Mouse (Mus musculus): Measurements from ENCODE around the gene Numbl. TPM values are rescaled to one million over a fixed set of nuclear protein-coding genes. Genes with fewer than 3 reads are reported as not detected.

Numbl gene
- polyA plus RNA-seq (2021; fragmentation: Nextera tagmentation): 6.7 and 57.8 TPM in 2 replicates
- long read RNA-seq, experiment 1, full-length matches to known transcripts: 7 of 32 reads
- long read RNA-seq, experiment 1, partial matches to known transcripts: 11 of 32 reads
- long read RNA-seq, experiment 1, other reads (novel, unspliced or antisense): 14 of 32 reads
- long read RNA-seq, experiment 2, full-length matches to known transcripts: 2 of 14 reads
- long read RNA-seq, experiment 2, partial matches to known transcripts: 12 of 14 reads
- long read RNA-seq, experiment 2, other reads (novel, unspliced or antisense): 0 of 14 reads

GRCm38 (mm10) chr7:27258205-27258899 lies at the start of gene Numbl:
Numbl (plus strand) TSS chr7:27258433.

GRCm38 (mm10) chr7:27228281-27228821 lies 29.9 kb upstream of the Numbl start, which contains the start of gene Itpkc:
Itpkc (minus strand) TSS chr7:27228661.

GRCm38 (mm10) chr7:27232781-27233281 lies 25.4 kb upstream of the Numbl start, which contains the start of gene Coq8b:
Coq8b (plus strand) TSS chr7:27233023.

Other genes starting within 250 kb of the Numbl start
- gene Cyp2a12, start 229.4 kb upstream of the Numbl start, polyA plus RNA-seq (2021; fragmentation: Nextera tagmentation): not detected in 2 replicates
- gene Cyp2f2, start 138.5 kb upstream of the Numbl start, polyA plus RNA-seq (2021; fragmentation: Nextera tagmentation): 0.33 TPM in 1 of 2 replicates, not detected in the other
- not detected in 2 replicates for gene Cyp2t4, start 104.7 kb upstream of the Numbl start, polyA plus RNA-seq (2021; fragmentation: Nextera tagmentation)
- gene Egln2, start 91.6 kb upstream of the Numbl start, polyA plus RNA-seq (2021; fragmentation: Nextera tagmentation): 72.0 and 79.6 TPM in 2 replicates
- 94.7 and 122 TPM in 2 replicates for gene Rab4b, start 79.5 kb upstream of the Numbl start, polyA plus RNA-seq (2021; fragmentation: Nextera tagmentation)
- gene Gm21983, start 77.3 kb upstream of the Numbl start, polyA plus RNA-seq (2021; fragmentation: Nextera tagmentation): not detected in 2 replicates
- gene Mia, start 77.3 kb upstream of the Numbl start, polyA plus RNA-seq (2021; fragmentation: Nextera tagmentation): 11.9 and 12.4 TPM in 2 replicates
- 5.2 and 6.1 TPM in 2 replicates for gene BC024978, start 62.7 kb upstream of the Numbl start, polyA plus RNA-seq (2021; fragmentation: Nextera tagmentation)
- 137 and 152 TPM in 2 replicates for gene Snrpa, start 62.2 kb upstream of the Numbl start, polyA plus RNA-seq (2021; fragmentation: Nextera tagmentation)
- 0.42 and 1.8 TPM in 2 replicates for gene Itpkc, start 29.8 kb upstream of the Numbl start, polyA plus RNA-seq (2021; fragmentation: Nextera tagmentation)
- 11.5 and 12.7 TPM in 2 replicates for gene Coq8b, start 25.4 kb upstream of the Numbl start, polyA plus RNA-seq (2021; fragmentation: Nextera tagmentation)
- gene Ltbp4, start 79.3 kb downstream of the Numbl start, polyA plus RNA-seq (2021; fragmentation: Nextera tagmentation): 6.9 and 14.5 TPM in 2 replicates
- gene Shkbp1, start 97.6 kb downstream of the Numbl start, polyA plus RNA-seq (2021; fragmentation: Nextera tagmentation): 2.8 and 4.2 TPM in 2 replicates
- not detected in 2 replicates for gene Gm20479, start 99.0 kb downstream of the Numbl start, polyA plus RNA-seq (2021; fragmentation: Nextera tagmentation)
- gene Sptbn4, start 189.3 kb downstream of the Numbl start, polyA plus RNA-seq (2021; fragmentation: Nextera tagmentation): 2.0 and 12.2 TPM in 2 replicates
- 40.4 and 54.5 TPM in 2 replicates for gene Blvrb, start 189.5 kb downstream of the Numbl start, polyA plus RNA-seq (2021; fragmentation: Nextera tagmentation)
- 3.2 and 3.6 TPM in 2 replicates for gene Sertad3, start 215.3 kb downstream of the Numbl start, polyA plus RNA-seq (2021; fragmentation: Nextera tagmentation)
- gene Sertad1, start 228.5 kb downstream of the Numbl start, polyA plus RNA-seq (2021; fragmentation: Nextera tagmentation): 19.7 and 26.0 TPM in 2 replicates
- gene Prx, start 240.9 kb downstream of the Numbl start, polyA plus RNA-seq (2021; fragmentation: Nextera tagmentation): 0.04 and 0.11 TPM in 2 replicates

Measured in left cerebral cortex, adult 6 months (tissue).